Mouse (Mus musculus) megakaryocyte, embryonic 14.5 days (primary cell): Measurements from ENCODE around the gene Wiz.

Source experiments
- FLI1 ChIP-seq: IDR thresholded peaks from 2 replicates; pipeline ENCODE4 v1.6.1; 2012; ENCODE audit warnings: low read length, inconsistent platforms, mixed read lengths
- GATA1 ChIP-seq: IDR thresholded peaks from 3 replicates; pipeline ENCODE4 v1.6.1; 2012; ENCODE audit warnings: mixed read lengths, low read length, inconsistent platforms, borderline replicate concordance

- TF ChIP-seq GATA1 (no peak), FLI1 (no peak)
Measured at GRCm38 (mm10) chr17:32411898-32412297, 22.7 kb upstream of the Wiz start.
